Mouse (Mus musculus) olfactory bulb, adult 2 months (tissue): ENCODE measurements around the gene Mrpl20.

Source experiments
- CTCF ChIP-seq: fragments of 200-500 bp; IDR thresholded peaks from 2 replicates; pipeline ENCODE4 v1.5.1; 2012; ENCODE audit warnings: low read depth, mild to moderate bottlenecking, low read length, moderate library complexity; ENCODE audit not compliant: insufficient read depth
- POLR2A ChIP-seq: fragments of 200-500 bp; IDR thresholded peaks from 2 replicates; pipeline ENCODE4 v1.6.1; 2012; ENCODE audit warnings: mild to moderate bottlenecking, low read depth, low read length, moderate library complexity; ENCODE audit not compliant: insufficient read depth

DNA sequence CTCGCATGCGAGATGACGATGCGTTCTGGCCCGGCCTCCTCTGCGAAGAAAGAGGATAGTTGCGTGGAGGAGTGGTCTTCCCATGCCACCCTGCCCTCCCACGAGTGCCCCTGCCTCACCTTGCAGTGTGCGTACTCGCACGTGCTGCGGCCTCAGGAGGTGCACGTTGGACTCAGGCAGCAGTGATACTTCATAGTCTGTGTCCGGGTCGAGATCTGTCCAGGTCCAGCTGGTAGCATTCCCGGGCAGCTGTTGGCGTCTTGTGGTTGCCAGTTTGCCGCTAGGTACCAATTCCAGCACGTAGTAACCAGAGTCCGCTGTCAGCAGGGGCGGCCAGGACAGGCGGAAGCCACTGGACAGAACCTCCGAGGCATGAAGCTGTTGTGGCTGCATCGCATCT is 32.1 kb upstream of the Mrpl20 start:
- TF ChIP-seq CTCF (no peak), POLR2A (no peak)
